Mouse (Mus musculus) lung, postnatal 14 days (tissue): ENCODE data around the gene Unc119b.
"Not testable (repeated sequence)": the region's sequence is repeated elsewhere in the genome, so short reads cannot be mapped to it uniquely, and the experiment has no call there.

Experiments used
- DNase-seq: peaks from one replicate; pipeline ENCODE4 v3.0.0; 2021

Unc119b gene

DNA sequence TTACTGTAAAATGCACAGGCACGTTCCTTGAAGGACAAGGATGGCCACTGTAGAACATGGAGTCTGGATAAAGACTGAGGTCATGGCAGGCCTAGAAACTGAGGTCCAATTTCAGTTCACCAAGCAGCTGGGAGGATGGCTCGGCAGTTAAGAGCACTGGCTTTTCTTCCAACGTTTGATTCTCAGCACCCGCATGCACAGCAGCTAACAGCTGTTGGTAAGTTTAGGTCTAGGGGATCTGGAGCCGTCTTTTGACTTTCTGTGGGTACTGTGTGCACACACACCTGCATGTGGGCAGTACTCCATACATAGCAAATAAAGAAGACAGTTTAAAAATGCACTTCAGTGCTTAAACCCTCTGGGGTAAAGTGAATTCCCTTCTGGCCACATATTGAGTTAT is 53.1 kb downstream of the Unc119b start:
- DNase-seq: no peak

- DNase-seq: peak; percentile 83
Observed at GRCm38 (mm10) chr5:115076144-115076901, 58.5 kb downstream of the Unc119b start.

DNA sequence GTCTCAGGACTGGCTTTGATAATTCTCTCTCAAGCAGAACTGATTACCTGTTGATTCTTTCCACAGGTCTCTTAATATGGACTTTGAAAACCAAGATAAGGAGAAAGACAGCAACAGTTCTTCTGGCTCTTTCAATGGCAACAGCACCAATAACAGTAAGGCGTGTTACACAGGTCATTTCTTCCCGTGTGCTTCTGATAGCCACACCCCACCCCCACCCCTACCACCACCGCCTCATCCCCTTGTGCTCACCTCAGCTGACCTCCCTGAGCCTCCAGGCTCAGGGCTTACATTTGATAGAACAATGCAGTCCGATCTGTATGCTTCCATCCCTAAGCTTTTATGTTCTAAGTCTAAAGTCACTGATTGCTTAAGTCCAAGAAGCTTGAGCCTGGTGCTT is 60.0 kb downstream of the Unc119b start:
- DNase-seq: no peak

- not testable (repeated sequence) for DNase-seq
Observed at GRCm38 (mm10) chr5:115073306-115073705, 61.5 kb downstream of the Unc119b start.
